Mouse (Mus musculus): Measurements from ENCODE around the gene D430041D05Rik. TPM values are rescaled to one million over a fixed set of nuclear protein-coding genes. Genes with fewer than 3 reads are reported as not detected.

The D430041D05Rik gene
- polyA plus RNA-seq, 1 experiment from 2014 or later: 3.6 TPM

GRCm38 (mm10) chr2:104305722-104306121 lies 105.1 kb downstream of the D430041D05Rik start:
- Histone ChIP-seq H3K4me3 (ENCODE audit: low read depth, low read length) (no peak overlapping the region), H3K4me2 (ENCODE audit: low read depth) (no peak overlapping the region), H3K4me1 (ENCODE audit: control insufficient read depth, insufficient read depth, low read length) (no peaks in the 10 kb centered on the region), H3K27ac (ENCODE audit: low read depth, low read length) (no peak overlapping the region), H3K27me3 (ENCODE audit: control insufficient read depth, insufficient read depth, low read length) (no peaks in the 10 kb centered on the region), H3K36me3 (ENCODE audit: control insufficient read depth, insufficient read depth, low read length) (no peaks in the 10 kb centered on the region), H3K9me3 (ENCODE audit: control insufficient read depth, low read length) (no peaks in the 10 kb centered on the region), H3K9ac (ENCODE audit: low read length) (no peak overlapping the region)
- no peak for DNase-seq (ENCODE audit: low spot score)
- ATAC-seq (ENCODE audit: insufficient read depth, low FRiP score, low TSS enrichment): no peak
- WGBS: 86% methylated on average over 5 of the region's 5 CpGs

- H3K27ac ChIP-seq (ENCODE audit: low read depth, low read length): no peak overlapping the region
- no peak for ATAC-seq (ENCODE audit: insufficient read depth, low FRiP score, low TSS enrichment)
- no peaks in the 10 kb centered on the region for H3K9me3 ChIP-seq (ENCODE audit: control insufficient read depth, low read length)
- DNase-seq (ENCODE audit: low spot score): no peak
- no peak overlapping the region for H3K9ac ChIP-seq (ENCODE audit: low read length)
- no peaks in the 10 kb centered on the region for H3K4me1 ChIP-seq (ENCODE audit: control insufficient read depth, insufficient read depth, low read length)
- no peaks in the 10 kb centered on the region for H3K27me3 ChIP-seq (ENCODE audit: control insufficient read depth, insufficient read depth, low read length)
- H3K36me3 ChIP-seq (ENCODE audit: control insufficient read depth, insufficient read depth, low read length): no peaks in the 10 kb centered on the region
- no peak overlapping the region for H3K4me2 ChIP-seq (ENCODE audit: low read depth)
- no peak overlapping the region for H3K4me3 ChIP-seq (ENCODE audit: low read depth, low read length)
- WGBS: 58% methylated on average over 1 of the region's 1 CpGs
Measured at GRCm38 (mm10) chr2:104299912-104300311, 110.9 kb downstream of the D430041D05Rik start.

GRCm38 (mm10) chr2:104299160-104299559 lies 111.7 kb downstream of the D430041D05Rik start:
- no peak for ATAC-seq (ENCODE audit: insufficient read depth, low FRiP score, low TSS enrichment)
- no peak overlapping the region for H3K9ac ChIP-seq (ENCODE audit: low read length)

GRCm38 (mm10) chr2:104286821-104287220 lies 124.0 kb downstream of the D430041D05Rik start:
- no peaks in the 10 kb centered on the region for H3K9me3 ChIP-seq (ENCODE audit: control insufficient read depth, low read length)
- no peak for DNase-seq (ENCODE audit: low spot score)
- 74% methylated on average over 3 of the region's 3 CpGs for WGBS
- no peak overlapping the region for H3K9ac ChIP-seq (ENCODE audit: low read length)
- no peaks in the 10 kb centered on the region for H3K27me3 ChIP-seq (ENCODE audit: control insufficient read depth, insufficient read depth, low read length)
- H3K4me3 ChIP-seq (ENCODE audit: low read depth, low read length): no peak overlapping the region
- no peaks in the 10 kb centered on the region for H3K4me1 ChIP-seq (ENCODE audit: control insufficient read depth, insufficient read depth, low read length)
- no peak overlapping the region for H3K27ac ChIP-seq (ENCODE audit: low read depth, low read length)
- no peak for ATAC-seq (ENCODE audit: insufficient read depth, low FRiP score, low TSS enrichment)
- no peaks in the 10 kb centered on the region for H3K36me3 ChIP-seq (ENCODE audit: control insufficient read depth, insufficient read depth, low read length)
- no peak overlapping the region for H3K4me2 ChIP-seq (ENCODE audit: low read depth)

More at GRCm38 (mm10) chr2:104299160-104299559, 111.7 kb downstream of the D430041D05Rik start:
- Histone ChIP-seq H3K9me3 (ENCODE audit: control insufficient read depth, low read length) (no peaks in the 10 kb centered on the region), H3K4me2 (ENCODE audit: low read depth) (no peak overlapping the region), H3K36me3 (ENCODE audit: control insufficient read depth, insufficient read depth, low read length) (no peaks in the 10 kb centered on the region), H3K4me3 (ENCODE audit: low read depth, low read length) (no peak overlapping the region), H3K27ac (ENCODE audit: low read depth, low read length) (no peak overlapping the region), H3K4me1 (ENCODE audit: control insufficient read depth, insufficient read depth, low read length) (no peaks in the 10 kb centered on the region), H3K27me3 (ENCODE audit: control insufficient read depth, insufficient read depth, low read length) (no peaks in the 10 kb centered on the region)
- 20% methylated on average over 7 of the region's 7 CpGs for WGBS
- DNase-seq (ENCODE audit: low spot score): peak; percentile 76

- no peaks in the 10 kb centered on the region for H3K36me3 ChIP-seq (ENCODE audit: control insufficient read depth, insufficient read depth, low read length)
- H3K27me3 ChIP-seq (ENCODE audit: control insufficient read depth, insufficient read depth, low read length): no peaks in the 10 kb centered on the region
- no peak overlapping the region for H3K9ac ChIP-seq (ENCODE audit: low read length)
- H3K4me1 ChIP-seq (ENCODE audit: control insufficient read depth, insufficient read depth, low read length): no peaks in the 10 kb centered on the region
- DNase-seq (ENCODE audit: low spot score) (no peak), ATAC-seq (ENCODE audit: insufficient read depth, low FRiP score, low TSS enrichment) (no peak)
- no peak overlapping the region for H3K4me3 ChIP-seq (ENCODE audit: low read depth, low read length)
- H3K9me3 ChIP-seq (ENCODE audit: control insufficient read depth, low read length): no peaks in the 10 kb centered on the region
- no peak overlapping the region for H3K27ac ChIP-seq (ENCODE audit: low read depth, low read length)
- no peak overlapping the region for H3K4me2 ChIP-seq (ENCODE audit: low read depth)
- WGBS: 91% methylated on average over 8 of the region's 8 CpGs
Measured at GRCm38 (mm10) chr2:104283401-104283955, 127.3 kb downstream of the D430041D05Rik start.

- no peak overlapping the region for H3K27ac ChIP-seq (ENCODE audit: low read depth, low read length)
- no peaks in the 10 kb centered on the region for H3K36me3 ChIP-seq (ENCODE audit: control insufficient read depth, insufficient read depth, low read length)
- no peaks in the 10 kb centered on the region for H3K9me3 ChIP-seq (ENCODE audit: control insufficient read depth, low read length)
- WGBS: 86% methylated on average over 2 of the region's 2 CpGs
- H3K4me2 ChIP-seq (ENCODE audit: low read depth): no peak overlapping the region
- no peaks in the 10 kb centered on the region for H3K4me1 ChIP-seq (ENCODE audit: control insufficient read depth, insufficient read depth, low read length)
- H3K4me3 ChIP-seq (ENCODE audit: low read depth, low read length): no peak overlapping the region
- no peak for DNase-seq (ENCODE audit: low spot score)
- no peaks in the 10 kb centered on the region for H3K27me3 ChIP-seq (ENCODE audit: control insufficient read depth, insufficient read depth, low read length)
- no peak overlapping the region for H3K9ac ChIP-seq (ENCODE audit: low read length)
- ATAC-seq (ENCODE audit: insufficient read depth, low FRiP score, low TSS enrichment): no peak
Measured at GRCm38 (mm10) chr2:104282835-104283234, 128.0 kb downstream of the D430041D05Rik start.

GRCm38 (mm10) chr2:104267049-104267448 lies 143.8 kb downstream of the D430041D05Rik start:
- 10% methylated on average over 4 of the region's 4 CpGs for WGBS
- no peak overlapping the region for H3K27ac ChIP-seq (ENCODE audit: low read depth, low read length)
- no peaks in the 10 kb centered on the region for H3K27me3 ChIP-seq (ENCODE audit: control insufficient read depth, insufficient read depth, low read length)
- peaks cover 4% of the 10 kb centered on the region; the same call in 1 of the 2 replicates for H3K4me1 ChIP-seq (ENCODE audit: control insufficient read depth, insufficient read depth, low read length)
- no peak overlapping the region for H3K4me3 ChIP-seq (ENCODE audit: low read depth, low read length)
- ATAC-seq (ENCODE audit: insufficient read depth, low FRiP score, low TSS enrichment) (no peak), DNase-seq (ENCODE audit: low spot score) (no peak)
- no peak overlapping the region for H3K9ac ChIP-seq (ENCODE audit: low read length)
- H3K9me3 ChIP-seq (ENCODE audit: control insufficient read depth, low read length): no peaks in the 10 kb centered on the region
- H3K36me3 ChIP-seq (ENCODE audit: control insufficient read depth, insufficient read depth, low read length): no peaks in the 10 kb centered on the region
- H3K4me2 ChIP-seq (ENCODE audit: low read depth): no peak overlapping the region

GRCm38 (mm10) chr2:104261741-104262067 lies 149.1 kb downstream of the D430041D05Rik start:
- no peaks in the 10 kb centered on the region for H3K9me3 ChIP-seq (ENCODE audit: control insufficient read depth, low read length)
- H3K27me3 ChIP-seq (ENCODE audit: control insufficient read depth, insufficient read depth, low read length): no peaks in the 10 kb centered on the region
- 89% methylated on average over 4 of the region's 4 CpGs for WGBS
- ATAC-seq (ENCODE audit: insufficient read depth, low FRiP score, low TSS enrichment) (no peak), DNase-seq (ENCODE audit: low spot score) (no peak)
- H3K27ac ChIP-seq (ENCODE audit: low read depth, low read length): no peak overlapping the region
- no peak overlapping the region for H3K4me3 ChIP-seq (ENCODE audit: low read depth, low read length)
- no peak overlapping the region for H3K4me2 ChIP-seq (ENCODE audit: low read depth)
- no peak overlapping the region for H3K9ac ChIP-seq (ENCODE audit: low read length)
- no peaks in the 10 kb centered on the region; the same call in 1 of the 2 replicates for H3K4me1 ChIP-seq (ENCODE audit: control insufficient read depth, insufficient read depth, low read length)
- H3K36me3 ChIP-seq (ENCODE audit: control insufficient read depth, insufficient read depth, low read length): no peaks in the 10 kb centered on the region

- H3K4me2 ChIP-seq (ENCODE audit: low read depth): no peak overlapping the region
- H3K9ac ChIP-seq (ENCODE audit: low read length): no peak overlapping the region
- no peaks in the 10 kb centered on the region; the same call in 1 of the 2 replicates for H3K4me1 ChIP-seq (ENCODE audit: control insufficient read depth, insufficient read depth, low read length)
- no peak overlapping the region for H3K27ac ChIP-seq (ENCODE audit: low read depth, low read length)
- WGBS: 78% methylated on average over 18 of the region's 18 CpGs
- no peaks in the 10 kb centered on the region for H3K36me3 ChIP-seq (ENCODE audit: control insufficient read depth, insufficient read depth, low read length)
- H3K9me3 ChIP-seq (ENCODE audit: control insufficient read depth, low read length): no peaks in the 10 kb centered on the region
- DNase-seq (ENCODE audit: low spot score) (no peak), ATAC-seq (ENCODE audit: insufficient read depth, low FRiP score, low TSS enrichment) (no peak)
- H3K27me3 ChIP-seq (ENCODE audit: control insufficient read depth, insufficient read depth, low read length): no peaks in the 10 kb centered on the region
- no peak overlapping the region for H3K4me3 ChIP-seq (ENCODE audit: low read depth, low read length)
Measured at GRCm38 (mm10) chr2:104260920-104261740, 149.7 kb downstream of the D430041D05Rik start.
